Mouse (Mus musculus): Measurements from ENCODE around the gene Rita1. TPM values are rescaled to one million over a fixed set of nuclear protein-coding genes. Genes with fewer than 3 reads are reported as not detected.

Gene Rita1
- polyA plus RNA-seq, 1 experiment from 2014 or later, result 8.3 TPM

GRCm38 (mm10) chr5:120555871-120556270, 56.5 kb downstream of the Rita1 start:
- no peak overlapping the region for H3K9ac ChIP-seq (replicated peaks; ENCODE audit: low read length)
- H3K9me3 ChIP-seq (replicated peaks; ENCODE audit: control insufficient read depth, low read length), result no peaks in the 10 kb centered on the region
- H3K4me1 ChIP-seq (ENCODE audit: control insufficient read depth, insufficient read depth, low read length), result peaks cover 7% of the 10 kb centered on the region
- H3K27me3 ChIP-seq (ENCODE audit: control insufficient read depth, insufficient read depth, low read length), result no peaks in the 10 kb centered on the region
- H3K27ac ChIP-seq (replicated peaks; ENCODE audit: low read depth, low read length), result no peak overlapping the region
- 85% methylated on average over 24 of the region's 24 CpGs for WGBS
- no peaks in the 10 kb centered on the region; the same call in 1 of the 2 replicates for H3K36me3 ChIP-seq (replicated peaks; ENCODE audit: control insufficient read depth, insufficient read depth, low read depth, low read length)
- H3K4me3 ChIP-seq (ENCODE audit: low read depth, low read length), result no peak overlapping the region; the same call in 1 of the 2 replicates
- DNase-seq (ENCODE audit: low spot score) (no peak), ATAC-seq (replicated peaks; ENCODE audit: insufficient number of reproducible peaks, low FRiP score, low TSS enrichment, low read depth) (no peak)
- no peak overlapping the region for H3K4me2 ChIP-seq (ENCODE audit: low read depth, low read length)

GRCm38 (mm10) chr5:120550673-120551072, 61.7 kb downstream of the Rita1 start:
- DNase-seq (ENCODE audit: low spot score) (no peak), ATAC-seq (replicated peaks; ENCODE audit: insufficient number of reproducible peaks, low FRiP score, low TSS enrichment, low read depth) (no peak)
- H3K4me3 ChIP-seq (ENCODE audit: low read depth, low read length), result no peak overlapping the region
- H3K4me2 ChIP-seq (ENCODE audit: low read depth, low read length), result no peak overlapping the region
- WGBS, result 95% methylated on average over 5 of the region's 5 CpGs
- H3K36me3 ChIP-seq (replicated peaks; ENCODE audit: control insufficient read depth, insufficient read depth, low read depth, low read length), result no peaks in the 10 kb centered on the region; the same call in 1 of the 2 replicates
- H3K9me3 ChIP-seq (replicated peaks; ENCODE audit: control insufficient read depth, low read length), result no peaks in the 10 kb centered on the region
- no peak overlapping the region for H3K27ac ChIP-seq (replicated peaks; ENCODE audit: low read depth, low read length)
- no peak overlapping the region for H3K9ac ChIP-seq (replicated peaks; ENCODE audit: low read length)
- no peaks in the 10 kb centered on the region for H3K27me3 ChIP-seq (ENCODE audit: control insufficient read depth, insufficient read depth, low read length)
- H3K4me1 ChIP-seq (ENCODE audit: control insufficient read depth, insufficient read depth, low read length), result no peaks in the 10 kb centered on the region

GRCm38 (mm10) chr5:120550137-120550536, 62.3 kb downstream of the Rita1 start:
- WGBS, result 81% methylated on average over 5 of the region's 5 CpGs
- Histone ChIP-seq H3K4me2 (ENCODE audit: low read depth, low read length) (no peak overlapping the region), H3K27me3 (ENCODE audit: control insufficient read depth, insufficient read depth, low read length) (no peaks in the 10 kb centered on the region), H3K27ac (replicated peaks; ENCODE audit: low read depth, low read length) (no peak overlapping the region), H3K36me3 (replicated peaks; ENCODE audit: control insufficient read depth, insufficient read depth, low read depth, low read length) (no peaks in the 10 kb centered on the region), H3K9me3 (replicated peaks; ENCODE audit: control insufficient read depth, low read length) (no peaks in the 10 kb centered on the region), H3K4me1 (ENCODE audit: control insufficient read depth, insufficient read depth, low read length) (no peaks in the 10 kb centered on the region), H3K4me3 (ENCODE audit: low read depth, low read length) (no peak overlapping the region), H3K9ac (replicated peaks; ENCODE audit: low read length) (no peak overlapping the region)
- DNase-seq (ENCODE audit: low spot score) (no peak), ATAC-seq (replicated peaks; ENCODE audit: insufficient number of reproducible peaks, low FRiP score, low TSS enrichment, low read depth) (no peak)

GRCm38 (mm10) chr5:120548236-120548850, 64.0 kb downstream of the Rita1 start:
- H3K27me3 ChIP-seq (ENCODE audit: control insufficient read depth, insufficient read depth, low read length), result no peaks in the 10 kb centered on the region
- DNase-seq (ENCODE audit: low spot score) (no peak), ATAC-seq (replicated peaks; ENCODE audit: insufficient number of reproducible peaks, low FRiP score, low TSS enrichment, low read depth) (no peak; the same call in 1 of the 2 replicates)
- 52% methylated on average over 11 of the region's 11 CpGs for WGBS
- no peak overlapping the region for H3K4me3 ChIP-seq (ENCODE audit: low read depth, low read length)
- H3K4me1 ChIP-seq (ENCODE audit: control insufficient read depth, insufficient read depth, low read length), result no peaks in the 10 kb centered on the region
- H3K9me3 ChIP-seq (replicated peaks; ENCODE audit: control insufficient read depth, low read length), result no peaks in the 10 kb centered on the region
- no peaks in the 10 kb centered on the region for H3K36me3 ChIP-seq (replicated peaks; ENCODE audit: control insufficient read depth, insufficient read depth, low read depth, low read length)
- no peak overlapping the region for H3K9ac ChIP-seq (replicated peaks; ENCODE audit: low read length)
- H3K4me2 ChIP-seq (ENCODE audit: low read depth, low read length), result no peak overlapping the region
- no peak overlapping the region for H3K27ac ChIP-seq (replicated peaks; ENCODE audit: low read depth, low read length)

Other genes with a start within 250 kb of the Rita1 start
- gene Lhx5, start 180.9 kb downstream of the Rita1 start, polyA plus RNA-seq (2014; fragmentation: Nextera tagmentation; extraction: Ambion mirVana), result 1.5 and 2.9 TPM in 2 replicates
- 3.6 and 4.9 TPM in 2 replicates for gene Sdsl, start 139.8 kb downstream of the Rita1 start, polyA plus RNA-seq (2014; fragmentation: Nextera tagmentation; extraction: Ambion mirVana)
- not detected in 2 replicates for gene Sds, start 136.1 kb downstream of the Rita1 start, polyA plus RNA-seq (2014; fragmentation: Nextera tagmentation; extraction: Ambion mirVana)
- 20.9 and 25.3 TPM in 2 replicates for gene Plbd2, start 109.0 kb downstream of the Rita1 start, polyA plus RNA-seq (2014; fragmentation: Nextera tagmentation; extraction: Ambion mirVana)
- 1.3 and 1.8 TPM in 2 replicates for gene Slc8b1, start 101.4 kb downstream of the Rita1 start, polyA plus RNA-seq (2014; fragmentation: Nextera tagmentation; extraction: Ambion mirVana)
- gene Tpcn1, start 23.9 kb downstream of the Rita1 start, polyA plus RNA-seq (2014; fragmentation: Nextera tagmentation; extraction: Ambion mirVana), result 9.6 and 11.2 TPM in 2 replicates
- 0.31 and 0.55 TPM in 2 replicates for gene Iqcd, start 23.6 kb downstream of the Rita1 start, polyA plus RNA-seq (2014; fragmentation: Nextera tagmentation; extraction: Ambion mirVana)
- 28.9 and 29.7 TPM in 2 replicates for gene Ddx54, start 150 bp upstream of the Rita1 start, polyA plus RNA-seq (2014; fragmentation: Nextera tagmentation; extraction: Ambion mirVana)
- gene Cfap73, start 21.6 kb upstream of the Rita1 start, polyA plus RNA-seq (2014; fragmentation: Nextera tagmentation; extraction: Ambion mirVana), result not detected in 2 replicates
- 0.34 TPM in 1 of 2 replicates, not detected in the other for gene Rasal1, start 36.2 kb upstream of the Rita1 start, polyA plus RNA-seq (2014; fragmentation: Nextera tagmentation; extraction: Ambion mirVana)
- 3.3 TPM in 2 replicates for gene Dtx1, start 99.3 kb upstream of the Rita1 start, polyA plus RNA-seq (2014; fragmentation: Nextera tagmentation; extraction: Ambion mirVana)
- 0.17 and 0.43 TPM in 2 replicates for gene Oas2, start 137.3 kb upstream of the Rita1 start, polyA plus RNA-seq (2014; fragmentation: Nextera tagmentation; extraction: Ambion mirVana)
- not detected in 2 replicates for gene Oas3, start 165.1 kb upstream of the Rita1 start, polyA plus RNA-seq (2014; fragmentation: Nextera tagmentation; extraction: Ambion mirVana)
- gene Oas1e, start 182.9 kb upstream of the Rita1 start, polyA plus RNA-seq (2014; fragmentation: Nextera tagmentation; extraction: Ambion mirVana), result not detected in 2 replicates
- 0.24 and 0.27 TPM in 2 replicates for gene Oas1c, start 199.9 kb upstream of the Rita1 start, polyA plus RNA-seq (2014; fragmentation: Nextera tagmentation; extraction: Ambion mirVana)
- gene Oas1f, start 234.8 kb upstream of the Rita1 start, polyA plus RNA-seq (2014; fragmentation: Nextera tagmentation; extraction: Ambion mirVana), result not detected in 2 replicates
- gene Oas1h, start 248.8 kb upstream of the Rita1 start, polyA plus RNA-seq (2014; fragmentation: Nextera tagmentation; extraction: Ambion mirVana), result not detected in 2 replicates